Mouse (Mus musculus) heart, embryonic 15.5 days (tissue): ENCODE measurements around the gene Enox1. TPM values are rescaled to one million over a fixed set of nuclear protein-coding genes. Genes with fewer than 3 reads are reported as not detected.

Experiments
- ATAC-seq: fragments of 200-750 bp; cut with Nextera tagmentation; replicated peaks from 2 replicates; pipeline ENCODE4 v1.8.0; 2017; ENCODE audit warnings: low read depth, moderate TSS enrichment; ENCODE audit not compliant: insufficient number of reproducible peaks, insufficient read depth, low FRiP score
- H3K27ac ChIP-seq: fragments of 300-500 bp; sonication (generic); 2 replicates; pipeline ENCODE4 v1.5.1; 2015; ENCODE audit warnings: mild to moderate bottlenecking, inconsistent platforms
- H3K27me3 ChIP-seq: fragments of 300-500 bp; sonication (generic); 2 replicates; pipeline ENCODE4 v1.6.1; 2015; ENCODE audit warnings: inconsistent platforms
- H3K36me3 ChIP-seq: fragments of 300-500 bp; sonication (generic); 2 replicates; pipeline ENCODE4 v1.6.1; 2015; ENCODE audit warnings: mild to moderate bottlenecking, inconsistent platforms
- H3K4me1 ChIP-seq: fragments of 300-500 bp; sonication (generic); replicated peaks from 2 replicates; pipeline ENCODE4 v1.6.1; 2015; ENCODE audit warnings: inconsistent platforms
- H3K4me2 ChIP-seq: fragments of 300-500 bp; sonication (generic); 2 replicates; pipeline ENCODE4 v1.6.1; 2015; ENCODE audit warnings: inconsistent platforms, mild to moderate bottlenecking, moderate library complexity
- H3K4me3 ChIP-seq: fragments of 300-500 bp; sonication (generic); 2 replicates; pipeline ENCODE4 v1.5.1; 2015; ENCODE audit warnings: mild to moderate bottlenecking, inconsistent platforms
- H3K9ac ChIP-seq: fragments of 300-500 bp; sonication (generic); 2 replicates; pipeline ENCODE4 v1.6.1; 2015; ENCODE audit warnings: mild to moderate bottlenecking, inconsistent platforms
- H3K9me3 ChIP-seq: fragments of 300-500 bp; sonication (generic); replicated peaks from 2 replicates; pipeline ENCODE4 v1.6.1; 2016; ENCODE audit warnings: inconsistent platforms
- WGBS: fragments of 180-500 bp; shearing (Covaris S2); methylation state at CpG from one replicate; pipeline ENCODE4 v1.1.7; 2015; ENCODE audit warnings: mixed read lengths; 5-methylcytosine and 5-hydroxymethylcytosine counted together
- polyA plus RNA-seq: library from polyadenylated mRNA; unstranded; fragments of >200 nt; fragmentation: Nextera tagmentation; extraction: Ambion mirVana; gene quantifications from 2 replicates; pipeline ENCODE4 v1.2.1, GENCODE M21; 2015

Enox1 gene
- polyA plus RNA-seq, 1 experiment from 2014 or later, result 1.7 TPM

- Histone ChIP-seq H3K27me3 (no peaks in the 10 kb centered on the region), H3K36me3 (no peaks in the 10 kb centered on the region), H3K9me3 (no peaks in the 10 kb centered on the region), H3K27ac (no peak overlapping the region), H3K4me1 (no peaks in the 10 kb centered on the region), H3K9ac (no peak overlapping the region), H3K4me3 (no peak overlapping the region), H3K4me2 (no peak overlapping the region)
- no peak for ATAC-seq
- 80% methylated on average over 6 of the region's 6 CpGs for WGBS
Observed at GRCm38 (mm10) chr14:77255711-77256110, 99.1 kb downstream of the Enox1 start.

- Histone ChIP-seq H3K9ac (no peak overlapping the region), H3K27ac (no peak overlapping the region), H3K27me3 (no peaks in the 10 kb centered on the region), H3K4me2 (no peak overlapping the region), H3K9me3 (no peaks in the 10 kb centered on the region), H3K36me3 (no peaks in the 10 kb centered on the region), H3K4me1 (no peaks in the 10 kb centered on the region), H3K4me3 (no peak overlapping the region)
- ATAC-seq, result no peak
- 72% methylated on average over 2 of the region's 2 CpGs for WGBS
Observed at GRCm38 (mm10) chr14:77256943-77257342, 100.4 kb downstream of the Enox1 start.

GRCm38 (mm10) chr14:77257461-77257860 lies 100.9 kb downstream of the Enox1 start:
- ATAC-seq, result no peak
- H3K27ac ChIP-seq, result no peak overlapping the region
- no peaks in the 10 kb centered on the region for H3K4me1 ChIP-seq
- no peaks in the 10 kb centered on the region for H3K36me3 ChIP-seq
- no peak overlapping the region for H3K4me3 ChIP-seq
- H3K27me3 ChIP-seq, result no peaks in the 10 kb centered on the region
- H3K9ac ChIP-seq, result no peak overlapping the region
- H3K4me2 ChIP-seq, result no peak overlapping the region
- WGBS, result 79% methylated on average over 1 of the region's 1 CpGs
- no peaks in the 10 kb centered on the region for H3K9me3 ChIP-seq

- no peaks in the 10 kb centered on the region for H3K4me1 ChIP-seq
- no peak overlapping the region for H3K4me3 ChIP-seq
- H3K36me3 ChIP-seq, result no peaks in the 10 kb centered on the region
- no peaks in the 10 kb centered on the region for H3K27me3 ChIP-seq
- H3K9me3 ChIP-seq, result no peaks in the 10 kb centered on the region
- no peak overlapping the region for H3K27ac ChIP-seq
- 56% methylated on average over 4 of the region's 4 CpGs for WGBS
- ATAC-seq, result no peak
- H3K9ac ChIP-seq, result no peak overlapping the region
- no peak overlapping the region for H3K4me2 ChIP-seq
Observed at GRCm38 (mm10) chr14:77258186-77258585, 101.6 kb downstream of the Enox1 start.

GRCm38 (mm10) chr14:77259686-77260085 lies 103.1 kb downstream of the Enox1 start:
- H3K27ac ChIP-seq, result no peak overlapping the region
- ATAC-seq, result no peak
- no peaks in the 10 kb centered on the region for H3K27me3 ChIP-seq
- no peaks in the 10 kb centered on the region for H3K9me3 ChIP-seq
- no peaks in the 10 kb centered on the region for H3K4me1 ChIP-seq
- H3K4me3 ChIP-seq, result no peak overlapping the region
- H3K4me2 ChIP-seq, result no peak overlapping the region
- H3K9ac ChIP-seq, result no peak overlapping the region
- H3K36me3 ChIP-seq, result no peaks in the 10 kb centered on the region
- 81% methylated on average over 5 of the region's 5 CpGs for WGBS

- no peaks in the 10 kb centered on the region for H3K9me3 ChIP-seq
- WGBS, result 61% methylated on average over 4 of the region's 4 CpGs
Observed at GRCm38 (mm10) chr14:77260107-77260506, 103.5 kb downstream of the Enox1 start.

GRCm38 (mm10) chr14:77266805-77267771 lies 110.5 kb downstream of the Enox1 start:
- 73% methylated on average over 17 of the region's 17 CpGs for WGBS
- H3K4me1 ChIP-seq, result no peaks in the 10 kb centered on the region
- H3K4me3 ChIP-seq, result no peak overlapping the region
- H3K4me2 ChIP-seq, result no peak overlapping the region
- no peak for ATAC-seq
- no peak overlapping the region for H3K27ac ChIP-seq
- H3K9me3 ChIP-seq, result no peaks in the 10 kb centered on the region
- H3K27me3 ChIP-seq, result no peaks in the 10 kb centered on the region
- no peak overlapping the region for H3K9ac ChIP-seq
- H3K36me3 ChIP-seq, result no peaks in the 10 kb centered on the region

More at GRCm38 (mm10) chr14:77260107-77260506, 103.5 kb downstream of the Enox1 start:
- ATAC-seq, result no peak
- Histone ChIP-seq H3K27ac (no peak overlapping the region), H3K4me1 (no peaks in the 10 kb centered on the region), H3K4me3 (no peak overlapping the region), H3K4me2 (no peak overlapping the region), H3K36me3 (no peaks in the 10 kb centered on the region), H3K27me3 (no peaks in the 10 kb centered on the region), H3K9ac (no peak overlapping the region)

GRCm38 (mm10) chr14:77272248-77272930 lies 115.8 kb downstream of the Enox1 start:
- H3K4me3 ChIP-seq, result no peak overlapping the region
- H3K27ac ChIP-seq, result no peak overlapping the region
- no peaks in the 10 kb centered on the region for H3K27me3 ChIP-seq
- 67% methylated on average over 12 of the region's 12 CpGs for WGBS
- ATAC-seq, result no peak
- H3K4me1 ChIP-seq, result no peaks in the 10 kb centered on the region
- no peak overlapping the region for H3K9ac ChIP-seq
- H3K9me3 ChIP-seq, result no peaks in the 10 kb centered on the region
- no peaks in the 10 kb centered on the region for H3K36me3 ChIP-seq
- no peak overlapping the region for H3K4me2 ChIP-seq

GRCm38 (mm10) chr14:77272931-77273446 lies 116.4 kb downstream of the Enox1 start:
- ATAC-seq, result no peak
- Histone ChIP-seq H3K4me2 (no peak overlapping the region), H3K9me3 (no peaks in the 10 kb centered on the region), H3K27me3 (no peaks in the 10 kb centered on the region), H3K4me1 (no peaks in the 10 kb centered on the region), H3K4me3 (no peak overlapping the region), H3K9ac (no peak overlapping the region), H3K36me3 (no peaks in the 10 kb centered on the region), H3K27ac (no peak overlapping the region)
- WGBS, result 61% methylated on average over 13 of the region's 13 CpGs

- 69% methylated on average over 6 of the region's 6 CpGs for WGBS
- H3K4me2 ChIP-seq, result no peak overlapping the region
- no peaks in the 10 kb centered on the region for H3K9me3 ChIP-seq
- H3K4me3 ChIP-seq, result no peak overlapping the region
- no peak overlapping the region for H3K9ac ChIP-seq
- no peaks in the 10 kb centered on the region for H3K36me3 ChIP-seq
- ATAC-seq, result no peak
- H3K27me3 ChIP-seq, result no peaks in the 10 kb centered on the region
- H3K27ac ChIP-seq, result no peak overlapping the region
- H3K4me1 ChIP-seq, result no peaks in the 10 kb centered on the region
Observed at GRCm38 (mm10) chr14:77273721-77274120, 117.2 kb downstream of the Enox1 start.

- 90% methylated on average over 6 of the region's 6 CpGs for WGBS
- Histone ChIP-seq H3K27me3 (no peaks in the 10 kb centered on the region), H3K9ac (no peak overlapping the region), H3K4me3 (no peak overlapping the region), H3K27ac (no peak overlapping the region), H3K4me1 (no peaks in the 10 kb centered on the region), H3K9me3 (no peaks in the 10 kb centered on the region), H3K36me3 (no peaks in the 10 kb centered on the region), H3K4me2 (no peak overlapping the region)
- ATAC-seq, result no peak
Observed at GRCm38 (mm10) chr14:77275607-77276006, 119.0 kb downstream of the Enox1 start.
